Mouse (Mus musculus) cerebellum, adult 18-20 months (tissue): ENCODE measurements around the gene Kirrel3.

Source experiments
- DNase-seq, 2 experiments: peaks; one replicate each; pipeline ENCODE4 v3.0.0; 2021

Kirrel3 gene

DNA sequence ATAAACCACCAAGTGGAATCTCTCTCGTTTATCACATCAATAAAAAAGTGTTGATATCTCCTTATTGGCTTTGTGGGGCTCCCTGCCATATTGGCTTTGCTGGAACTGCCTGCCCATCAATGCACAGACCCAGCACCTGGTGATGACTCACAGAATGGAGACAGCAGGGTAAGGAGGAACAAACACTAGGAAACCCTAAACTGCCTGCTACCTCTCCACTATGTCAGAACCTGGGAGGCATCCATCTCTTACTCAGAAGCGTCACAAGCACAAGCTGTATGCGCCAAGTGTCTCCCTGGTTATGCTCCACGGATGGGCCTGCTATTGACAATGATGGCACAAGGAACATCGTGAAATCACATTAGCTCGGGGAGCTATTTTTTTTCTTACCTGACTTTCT is 33.2 kb downstream of the Kirrel3 start:
- peak in 1 of 2 experiments; percentile 31 for DNase-seq

DNA sequence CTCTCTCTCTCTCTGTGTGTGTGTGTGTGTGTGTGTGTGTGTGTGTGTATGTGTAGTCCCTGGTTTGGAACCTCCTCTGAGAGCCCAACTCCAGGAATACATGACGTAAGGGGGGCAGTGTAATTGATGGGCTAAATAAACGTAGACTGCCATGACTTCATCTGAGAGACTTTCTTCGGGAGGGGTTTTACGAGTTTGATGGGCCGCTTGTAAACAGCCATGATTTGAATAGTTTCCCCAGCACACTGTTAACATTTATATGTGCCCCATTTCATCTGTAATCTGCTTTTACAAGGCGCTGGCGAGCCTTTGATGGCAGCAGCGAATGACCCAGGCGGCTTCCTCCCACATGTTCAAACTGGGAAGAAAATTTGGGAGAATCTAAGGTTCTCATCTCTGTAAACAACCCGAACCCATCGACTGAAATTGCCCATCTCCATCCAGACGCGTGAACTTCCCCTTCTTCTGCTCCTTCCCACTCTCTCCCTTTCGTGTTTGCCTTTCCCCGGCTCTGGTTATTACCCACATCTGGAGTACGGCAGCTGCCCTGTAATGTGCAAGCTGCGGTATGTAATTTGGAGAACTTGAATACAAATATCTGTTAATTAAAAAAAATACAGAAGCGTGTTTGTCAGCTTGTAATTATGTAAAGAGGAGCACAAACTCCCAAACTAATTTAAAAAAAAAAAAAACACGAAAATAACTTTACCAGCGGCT is 34.7 kb downstream of the Kirrel3 start:
- no peak for DNase-seq

DNA sequence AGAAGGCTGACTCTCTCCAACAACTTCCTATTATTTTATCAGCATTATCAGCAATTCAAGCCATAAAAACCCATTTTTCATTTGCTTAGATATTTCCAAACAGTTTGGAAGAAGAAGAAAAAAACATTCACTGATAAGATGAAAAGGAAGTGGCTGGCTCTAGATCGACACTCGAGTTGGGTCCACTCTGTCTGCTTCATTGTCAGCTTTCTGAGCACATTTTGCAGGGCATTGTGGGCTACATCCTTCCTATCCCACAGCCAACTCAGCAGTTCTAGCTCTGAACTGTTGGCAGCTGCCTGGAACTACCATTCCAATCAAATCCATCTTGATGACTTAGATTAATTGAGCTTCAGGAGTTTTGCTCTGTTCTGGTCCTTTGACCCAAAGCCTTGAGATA is 40.0 kb downstream of the Kirrel3 start:
- DNase-seq, result no peak

DNA sequence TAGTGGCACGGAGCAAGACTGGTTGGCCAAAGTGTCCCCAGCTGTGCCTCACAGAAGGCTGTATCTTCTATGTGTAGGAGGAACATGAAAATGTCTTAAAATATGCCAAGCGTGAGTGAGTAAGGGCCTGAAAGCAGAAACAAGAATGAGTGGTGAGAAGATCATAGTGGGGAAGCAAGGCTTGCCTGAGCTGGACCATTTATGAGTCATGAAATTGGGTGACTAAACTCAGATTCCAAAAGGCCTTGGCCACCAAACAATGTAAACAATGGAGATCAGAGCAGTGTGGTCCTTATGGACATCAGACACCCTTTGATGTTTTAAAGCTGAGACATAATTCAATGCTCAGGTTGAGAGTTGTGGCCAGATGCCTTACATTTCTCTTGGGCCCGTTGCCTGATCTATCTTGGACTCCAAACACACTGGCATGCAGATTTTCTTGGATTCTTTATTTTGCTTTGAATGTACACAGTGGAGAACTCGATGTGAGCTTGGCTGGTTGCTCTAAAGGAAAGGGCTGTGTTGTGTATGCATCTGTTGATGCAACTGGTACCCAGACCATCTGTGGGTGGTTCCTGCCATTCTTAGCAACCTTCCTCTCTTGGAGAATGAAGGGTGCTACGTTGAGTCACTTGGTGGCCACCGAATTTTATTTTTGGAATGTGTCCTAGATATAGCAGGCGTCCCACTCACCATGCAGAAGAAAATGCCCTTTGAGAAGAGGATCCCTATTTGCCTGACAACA is 53.1 kb downstream of the Kirrel3 start:
- DNase-seq, result no peak

DNA sequence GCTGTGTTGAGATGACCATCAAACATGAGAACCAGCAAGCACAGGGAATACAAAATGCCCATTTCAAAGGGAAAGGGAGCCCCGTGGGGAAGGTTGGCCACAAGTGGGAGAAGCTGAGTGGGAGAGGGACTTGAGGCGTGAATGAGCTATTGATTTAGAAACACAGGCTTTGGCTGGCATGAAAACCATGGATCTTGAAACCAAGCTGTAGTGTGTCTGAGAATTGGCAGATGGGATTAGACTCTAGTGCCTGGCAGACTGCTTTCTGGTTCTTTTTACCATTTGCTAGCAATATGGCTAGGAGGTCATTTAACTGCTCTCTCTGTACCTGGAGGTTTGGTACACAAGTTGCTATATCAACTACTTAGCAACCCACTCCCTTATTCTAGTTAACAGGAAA is 56.2 kb downstream of the Kirrel3 start:
- peak in 1 of 2 experiments; percentile 17 for DNase-seq

DNA sequence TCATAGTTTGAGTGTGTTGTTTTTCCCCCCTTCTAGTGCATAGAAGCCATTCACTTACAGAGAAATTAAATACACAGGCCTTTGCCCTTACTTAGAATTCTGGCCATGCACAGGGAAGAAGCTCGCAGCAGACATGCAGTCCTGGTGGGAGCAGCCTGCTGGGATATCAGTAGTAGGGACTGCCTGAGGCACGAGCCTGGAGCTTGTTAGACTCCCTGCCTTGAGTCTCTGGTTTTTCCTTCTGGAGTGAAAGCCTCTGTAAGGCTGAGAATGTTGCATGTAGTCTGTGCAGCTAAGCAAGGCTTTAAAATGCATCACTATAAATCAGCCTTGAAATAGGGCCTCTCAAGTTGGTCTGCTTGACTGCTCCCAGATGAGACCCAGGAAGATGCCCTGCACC is 70.0 kb downstream of the Kirrel3 start:
- no peak for DNase-seq

DNA sequence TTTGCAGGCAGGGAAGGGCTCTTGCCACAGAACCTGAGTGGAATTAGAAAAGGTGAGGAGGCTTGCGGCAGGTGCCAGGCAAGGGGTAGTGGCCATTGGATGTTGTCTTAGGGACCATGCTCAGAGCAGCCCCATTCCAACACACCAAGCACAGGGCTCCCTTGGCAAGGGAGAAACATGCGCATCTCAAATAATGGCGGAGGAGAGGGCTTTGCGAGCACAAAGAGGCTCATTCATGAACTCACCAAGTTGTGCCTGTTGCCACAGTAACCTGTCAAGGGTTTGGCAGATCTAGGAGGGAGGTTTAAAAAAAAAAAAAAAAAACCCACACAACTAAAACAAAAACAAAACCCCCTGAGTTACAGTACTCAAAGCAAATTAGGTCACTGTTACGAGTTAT is 72.2 kb downstream of the Kirrel3 start:
- DNase-seq, result peak; percentile 25 to 33

GRCm38 (mm10) chr9:34558291-34558899 is 72.7 kb downstream of the Kirrel3 start:
- DNase-seq, result peak; percentile 70 to 83

- no peak for DNase-seq
These were observed 73.4 kb downstream of the Kirrel3 start for GRCm38 (mm10) chr9:34559102-34559501.

- DNase-seq, result no peak
These were observed 75.6 kb downstream of the Kirrel3 start for GRCm38 (mm10) chr9:34561281-34561680.

DNA sequence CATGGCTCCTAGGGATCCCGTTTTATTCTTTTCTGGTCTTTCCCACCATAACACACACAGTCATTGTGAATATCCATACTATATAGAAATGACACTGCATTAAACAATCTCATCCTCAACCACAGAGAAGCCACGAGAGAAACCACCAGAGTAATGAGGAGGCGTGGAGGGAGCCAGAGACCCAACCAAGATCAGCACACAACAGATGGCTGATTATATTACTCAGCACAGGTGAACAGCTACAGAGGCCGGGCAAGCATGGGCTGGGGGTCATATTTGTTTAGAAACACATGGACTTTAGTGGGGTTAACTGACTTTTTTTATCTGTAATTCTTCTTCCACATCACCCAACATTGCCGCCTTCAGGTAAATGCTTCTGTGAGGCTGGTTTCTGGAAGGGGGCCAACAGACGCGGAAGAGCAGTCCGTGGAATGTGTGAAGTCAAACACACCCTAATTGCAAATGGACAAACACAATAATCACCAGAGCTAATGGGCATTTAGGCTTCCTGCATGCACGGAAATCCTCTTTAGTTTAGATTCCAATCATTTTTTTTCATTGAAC is 76.8 kb downstream of the Kirrel3 start:
- DNase-seq, result peak; percentile 54 to 68

GRCm38 (mm10) chr9:34573906-34574305 is 88.2 kb downstream of the Kirrel3 start:
- no peak for DNase-seq

DNA sequence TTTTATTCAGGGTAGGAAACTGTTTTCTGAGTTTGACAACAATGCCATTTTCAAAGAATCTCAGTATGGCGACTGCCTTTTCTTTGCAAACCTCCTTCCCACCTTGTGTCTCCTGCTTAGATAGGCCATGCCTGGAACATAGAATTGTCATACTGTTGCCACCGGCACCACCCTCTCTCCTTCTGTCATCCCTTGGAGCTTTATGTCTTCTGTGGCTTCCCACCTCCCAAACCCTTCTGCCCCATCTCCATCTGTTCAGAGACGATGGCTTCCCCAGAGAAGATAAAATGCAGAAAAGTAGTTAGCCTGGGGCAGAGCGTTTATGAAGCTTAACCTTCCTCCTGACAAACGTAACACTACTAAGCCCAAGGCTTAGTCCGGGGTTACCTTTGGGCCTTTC is 88.9 kb downstream of the Kirrel3 start:
- DNase-seq, result no peak

DNA sequence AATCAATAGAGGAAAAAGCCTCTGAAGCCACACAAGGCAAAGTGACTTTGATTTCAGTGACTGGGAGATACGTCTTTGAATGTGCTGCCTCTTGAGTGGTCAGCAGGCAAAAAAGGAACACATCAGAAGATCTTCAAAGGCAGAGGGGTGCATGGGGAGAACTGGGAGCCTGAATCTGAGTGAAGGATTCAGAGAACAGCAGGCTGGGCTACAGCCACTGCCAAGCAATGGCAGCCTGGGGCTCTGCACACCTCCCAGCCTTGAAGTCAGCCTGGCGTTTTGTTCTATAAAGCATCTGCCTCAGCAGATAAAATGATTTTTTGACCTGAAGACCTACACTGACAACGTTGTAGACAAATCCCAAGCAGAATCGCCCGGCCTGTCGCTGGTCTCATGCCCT is 93.5 kb downstream of the Kirrel3 start:
- DNase-seq, result no peak

DNA sequence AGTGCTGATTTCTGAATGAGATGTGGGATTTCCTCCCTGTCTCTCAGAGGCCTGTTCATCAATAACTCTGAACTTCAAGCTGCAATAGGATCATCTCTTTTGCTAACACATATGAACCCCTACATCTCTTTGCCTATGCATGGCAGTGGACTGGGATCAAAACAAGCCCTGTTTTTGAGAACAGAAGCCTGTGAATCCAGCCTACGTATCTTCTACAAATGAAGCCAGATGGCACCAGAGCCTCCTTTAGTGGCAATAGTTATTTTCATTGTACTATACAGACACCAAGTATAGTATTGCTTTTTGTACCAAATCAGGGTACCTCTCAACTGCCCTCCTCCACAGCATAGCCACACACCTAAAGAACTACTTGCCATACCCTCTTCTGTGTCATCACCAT is 94.4 kb downstream of the Kirrel3 start:
- no peak for DNase-seq

- no peak for DNase-seq
These were observed 96.8 kb downstream of the Kirrel3 start for GRCm38 (mm10) chr9:34582496-34582895.

DNA sequence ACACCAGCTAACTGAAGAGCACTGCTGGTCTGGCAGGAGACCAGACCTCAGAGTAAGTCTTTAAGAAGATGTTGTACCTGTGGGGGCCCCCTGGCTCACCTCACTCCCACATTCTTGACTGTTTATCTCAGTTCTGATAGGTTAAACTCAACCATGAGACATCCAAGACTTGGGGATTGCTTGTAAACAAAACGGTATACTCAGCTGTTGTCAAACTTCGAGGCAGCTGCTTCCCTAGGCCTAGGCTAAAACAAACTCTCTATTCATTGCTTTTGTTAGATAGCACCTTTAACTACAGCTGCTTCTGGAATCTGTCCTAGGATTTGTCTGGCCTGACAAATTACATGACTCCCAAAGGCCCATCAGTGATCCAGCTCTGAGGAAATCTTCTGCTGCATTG is 99.8 kb downstream of the Kirrel3 start:
- no peak for DNase-seq

GRCm38 (mm10) chr9:34586080-34586479 is 100.4 kb downstream of the Kirrel3 start:
- DNase-seq, result peak; percentile 32 to 50

DNA sequence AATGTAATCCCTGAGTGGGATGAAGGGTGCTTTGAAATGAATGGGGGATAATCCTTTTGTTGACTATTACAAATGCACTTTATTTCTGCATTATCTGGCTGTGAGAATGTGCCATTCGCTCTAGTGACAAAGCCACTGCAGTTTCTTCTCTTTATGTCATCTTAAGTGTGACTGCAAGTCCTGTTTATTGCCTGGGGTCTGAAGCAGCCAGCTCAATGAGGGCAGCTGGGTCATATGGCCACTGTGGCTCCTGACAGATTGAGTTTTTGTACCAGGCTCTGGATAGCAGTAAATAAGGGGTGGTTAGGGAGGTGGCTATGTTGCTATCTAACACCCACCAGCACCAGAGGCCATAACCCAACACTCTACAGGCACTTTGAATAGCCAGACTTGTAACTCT is 104.1 kb downstream of the Kirrel3 start:
- DNase-seq, result no peak

GRCm38 (mm10) chr9:34592073-34592610 is 106.4 kb downstream of the Kirrel3 start:
- no peak for DNase-seq

DNA sequence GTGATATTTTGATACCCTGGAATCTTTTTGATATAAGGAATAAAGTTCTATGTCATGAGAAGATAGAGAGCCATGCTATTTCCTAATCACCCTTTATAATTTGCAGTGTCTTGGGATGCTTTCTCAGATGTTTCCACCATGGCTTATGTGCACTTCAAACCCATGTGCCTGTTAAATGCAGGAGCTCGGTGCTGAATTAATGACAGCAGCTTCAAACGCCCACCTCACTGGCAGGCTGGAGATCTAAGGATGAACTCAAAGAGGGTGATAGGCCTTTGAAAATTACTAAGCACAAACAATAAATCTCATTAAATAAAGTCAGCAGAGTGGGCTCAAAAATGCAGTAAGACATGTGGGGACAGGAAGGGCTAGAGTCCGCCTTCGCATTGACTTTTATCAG is 108.2 kb downstream of the Kirrel3 start:
- DNase-seq, result no peak

- DNase-seq, result no peak
These were observed 114.6 kb downstream of the Kirrel3 start for GRCm38 (mm10) chr9:34600326-34600725.

- no peak for DNase-seq
These were observed 118.1 kb downstream of the Kirrel3 start for GRCm38 (mm10) chr9:34603750-34604149.
